Mouse (Mus musculus) limb, embryonic 10.5 days (tissue): ENCODE data around the gene Atp6v0d1. TPM values are rescaled to one million over a fixed set of nuclear protein-coding genes. Genes with fewer than 3 reads are reported as not detected.

Source experiments
- DNase-seq: peaks from one replicate; pipeline ENCODE4 v3.0.0-alpha.2; 2017; ENCODE audit warnings: low spot score
- H3K27ac ChIP-seq: fragments of 300-500 bp; sonication (generic); 2 replicates; pipeline ENCODE4 v1.5.1; 2016; ENCODE audit warnings: mild to moderate bottlenecking
- H3K27me3 ChIP-seq: fragments of 300-500 bp; sonication (generic); 2 replicates; pipeline ENCODE4 v1.6.1; 2016; ENCODE audit warnings: low read depth, mild to moderate bottlenecking; ENCODE audit not compliant: poor library complexity, severe bottlenecking
- H3K36me3 ChIP-seq: fragments of 300-500 bp; sonication (generic); 2 replicates; pipeline ENCODE4 v1.6.1; 2016; ENCODE audit warnings: mild to moderate bottlenecking, moderate library complexity
- H3K4me1 ChIP-seq: fragments of 300-500 bp; sonication (generic); 2 replicates; pipeline ENCODE4 v1.6.1; 2016
- H3K4me3 ChIP-seq: fragments of 300-500 bp; sonication (generic); 2 replicates; pipeline ENCODE4 v1.5.1; 2016; ENCODE audit warnings: mild to moderate bottlenecking, moderate library complexity
- H3K9me3 ChIP-seq: fragments of 300-500 bp; sonication (generic); replicated peaks from 2 replicates; pipeline ENCODE4 v1.6.1; 2016; ENCODE audit warnings: mild to moderate bottlenecking
- WGBS: fragments of 180-500 bp; shearing (Covaris S2); methylation state at CpG from one replicate; pipeline ENCODE4 v1.1.7; 2016; 5-methylcytosine and 5-hydroxymethylcytosine counted together
- polyA plus RNA-seq: library from polyadenylated mRNA; unstranded; fragments of >200 nt; fragmentation: Nextera tagmentation; extraction: Ambion mirVana; gene quantifications from 2 replicates; pipeline ENCODE4 v1.2.1, GENCODE M21; 2016

Gene Atp6v0d1
- polyA plus RNA-seq, 1 experiment from 2014 or later, result 68.6 TPM

- peaks cover 35% of the 10 kb centered on the region for H3K4me1 ChIP-seq
- H3K27ac ChIP-seq, result peak overlapping the region; percentile 85
- 45% methylated on average over 2 of the region's 2 CpGs for WGBS
- H3K36me3 ChIP-seq, result no peaks in the 10 kb centered on the region
- 0 out of 2 replicates have a peak overlapping the region, but pooled peaks have one; percentile 8 for H3K4me3 ChIP-seq
- no peaks in the 10 kb centered on the region for H3K27me3 ChIP-seq
- H3K9me3 ChIP-seq, result no peaks in the 10 kb centered on the region
- peak; percentile 49 for DNase-seq
These were observed 57.1 kb downstream of the Atp6v0d1 start for GRCm38 (mm10) chr8:105508758-105509157.

GRCm38 (mm10) chr8:105506977-105507376 lies 58.9 kb downstream of the Atp6v0d1 start:
- Histone ChIP-seq H3K9me3 (no peaks in the 10 kb centered on the region), H3K4me3 (no peak overlapping the region), H3K36me3 (no peaks in the 10 kb centered on the region), H3K27ac (no peak overlapping the region), H3K4me1 (peaks cover 30% of the 10 kb centered on the region), H3K27me3 (no peaks in the 10 kb centered on the region)
- 72% methylated on average over 6 of the region's 6 CpGs for WGBS
- no peak for DNase-seq

GRCm38 (mm10) chr8:105504617-105505016 lies 61.2 kb downstream of the Atp6v0d1 start:
- Histone ChIP-seq H3K27me3 (no peaks in the 10 kb centered on the region), H3K4me1 (peaks cover 18% of the 10 kb centered on the region), H3K27ac (peak overlapping the region; percentile 33), H3K4me3 (no peak overlapping the region), H3K36me3 (no peaks in the 10 kb centered on the region), H3K9me3 (no peaks in the 10 kb centered on the region)
- 92% methylated on average over 3 of the region's 3 CpGs for WGBS
- no peak for DNase-seq

- H3K9me3 ChIP-seq, result no peaks in the 10 kb centered on the region
These were observed 66.1 kb downstream of the Atp6v0d1 start for GRCm38 (mm10) chr8:105499787-105500186.

GRCm38 (mm10) chr8:105496439-105497180 lies 69.2 kb downstream of the Atp6v0d1 start, which contains the start of gene Zdhhc1:
Zdhhc1 (minus strand) TSS chr8:105496902.
- Histone ChIP-seq H3K4me3 (peak within 1 kb of the TSS; percentile 91), H3K36me3 (no peaks in the 10 kb centered on the region), H3K4me1 (peaks cover 43% of the 10 kb centered on the region), H3K27ac (peak within 1 kb of the TSS; percentile 92), H3K9me3 (no peaks in the 10 kb centered on the region), H3K27me3 (no peaks in the 10 kb centered on the region)
- WGBS, result under 1% methylated on average over 68 of the region's 68 CpGs
- peak; percentile 97 for DNase-seq

More at GRCm38 (mm10) chr8:105499787-105500186, 66.1 kb downstream of the Atp6v0d1 start:
- no peak overlapping the region for H3K4me3 ChIP-seq
- no peaks in the 10 kb centered on the region for H3K27me3 ChIP-seq
- DNase-seq, result no peak
- 69% methylated on average over 12 of the region's 12 CpGs for WGBS
- H3K4me1 ChIP-seq, result peaks cover 26% of the 10 kb centered on the region
- no peak overlapping the region for H3K27ac ChIP-seq
- no peaks in the 10 kb centered on the region for H3K36me3 ChIP-seq

- DNase-seq, result no peak
These were observed 70.2 kb downstream of the Atp6v0d1 start for GRCm38 (mm10) chr8:105495350-105496302.

GRCm38 (mm10) chr8:105494566-105494965 lies 71.3 kb downstream of the Atp6v0d1 start:
- Histone ChIP-seq H3K4me3 (no peak overlapping the region), H3K27me3 (no peaks in the 10 kb centered on the region), H3K4me1 (peaks cover 43% of the 10 kb centered on the region), H3K9me3 (no peaks in the 10 kb centered on the region), H3K27ac (no peak overlapping the region), H3K36me3 (no peaks in the 10 kb centered on the region)
- no peak for DNase-seq
- WGBS, result 84% methylated on average over 3 of the region's 3 CpGs

More at GRCm38 (mm10) chr8:105495350-105496302, 70.2 kb downstream of the Atp6v0d1 start:
- no peaks in the 10 kb centered on the region for H3K27me3 ChIP-seq
- no peaks in the 10 kb centered on the region for H3K36me3 ChIP-seq
- WGBS, result 40% methylated on average over 17 of the region's 17 CpGs
- peak overlapping the region; percentile 91 for H3K4me3 ChIP-seq
- H3K27ac ChIP-seq, result peak overlapping the region; percentile 92
- H3K4me1 ChIP-seq, result peaks cover 43% of the 10 kb centered on the region
- no peaks in the 10 kb centered on the region for H3K9me3 ChIP-seq

GRCm38 (mm10) chr8:105493495-105493894 lies 72.4 kb downstream of the Atp6v0d1 start:
- 10% methylated on average over 3 of the region's 3 CpGs for WGBS
- no peak for DNase-seq
- H3K27ac ChIP-seq, result no peak overlapping the region

GRCm38 (mm10) chr8:105489281-105489680 lies 76.6 kb downstream of the Atp6v0d1 start:
- H3K4me1 ChIP-seq, result peaks cover 21% of the 10 kb centered on the region
- 53% methylated on average over 1 of the region's 1 CpGs for WGBS
- no peaks in the 10 kb centered on the region for H3K9me3 ChIP-seq
- H3K27ac ChIP-seq, result no peak overlapping the region
- no peak for DNase-seq
- no peak overlapping the region for H3K4me3 ChIP-seq
- no peaks in the 10 kb centered on the region for H3K27me3 ChIP-seq
- H3K36me3 ChIP-seq, result 0 out of 2 replicates have a peak, but pooled peaks cover 3% of the 10 kb centered on the region

More at GRCm38 (mm10) chr8:105493495-105493894, 72.4 kb downstream of the Atp6v0d1 start:
- no peaks in the 10 kb centered on the region for H3K27me3 ChIP-seq
- H3K4me3 ChIP-seq, result no peak overlapping the region
- no peaks in the 10 kb centered on the region for H3K9me3 ChIP-seq
- H3K4me1 ChIP-seq, result peaks cover 43% of the 10 kb centered on the region
- no peaks in the 10 kb centered on the region for H3K36me3 ChIP-seq

- H3K27ac ChIP-seq, result no peak overlapping the region
- WGBS, result 68% methylated on average over 3 of the region's 3 CpGs
- no peak overlapping the region for H3K4me3 ChIP-seq
- no peaks in the 10 kb centered on the region for H3K9me3 ChIP-seq
- H3K36me3 ChIP-seq, result 0 out of 2 replicates have a peak, but pooled peaks cover 3% of the 10 kb centered on the region
- no peaks in the 10 kb centered on the region for H3K27me3 ChIP-seq
- DNase-seq, result no peak
- H3K4me1 ChIP-seq, result peaks cover 25% of the 10 kb centered on the region
These were observed 77.8 kb downstream of the Atp6v0d1 start for GRCm38 (mm10) chr8:105488082-105488481.

GRCm38 (mm10) chr8:105484392-105484791 lies 81.5 kb downstream of the Atp6v0d1 start:
- Histone ChIP-seq H3K9me3 (no peaks in the 10 kb centered on the region), H3K27ac (peak overlapping the region; percentile 51), H3K27me3 (no peaks in the 10 kb centered on the region), H3K36me3 (peaks cover 11% of the 10 kb centered on the region; the same call in 1 of the 2 replicates), H3K4me3 (no peak overlapping the region), H3K4me1 (peaks cover 38% of the 10 kb centered on the region)
- WGBS, result 35% methylated on average over 2 of the region's 2 CpGs
- DNase-seq, result peak; percentile 88

GRCm38 (mm10) chr8:105484030-105484368 lies 81.8 kb downstream of the Atp6v0d1 start:
- no peak overlapping the region for H3K4me3 ChIP-seq
- H3K9me3 ChIP-seq, result no peaks in the 10 kb centered on the region
- peak overlapping the region; percentile 51 for H3K27ac ChIP-seq
- peaks cover 38% of the 10 kb centered on the region for H3K4me1 ChIP-seq
- peaks cover 11% of the 10 kb centered on the region; the same call in 1 of the 2 replicates for H3K36me3 ChIP-seq
- no peak for DNase-seq
- 28% methylated on average over 3 of the region's 3 CpGs for WGBS
- H3K27me3 ChIP-seq, result no peaks in the 10 kb centered on the region
